Mouse (Mus musculus): ENCODE measurements at regions not wholly inside any gene's neighbourhood (a gene's known extent, or its start where the extent isn't known, plus 50 kb on each side); places are given as distances from the start of the nearest gene placed in this dataset.

DNA sequence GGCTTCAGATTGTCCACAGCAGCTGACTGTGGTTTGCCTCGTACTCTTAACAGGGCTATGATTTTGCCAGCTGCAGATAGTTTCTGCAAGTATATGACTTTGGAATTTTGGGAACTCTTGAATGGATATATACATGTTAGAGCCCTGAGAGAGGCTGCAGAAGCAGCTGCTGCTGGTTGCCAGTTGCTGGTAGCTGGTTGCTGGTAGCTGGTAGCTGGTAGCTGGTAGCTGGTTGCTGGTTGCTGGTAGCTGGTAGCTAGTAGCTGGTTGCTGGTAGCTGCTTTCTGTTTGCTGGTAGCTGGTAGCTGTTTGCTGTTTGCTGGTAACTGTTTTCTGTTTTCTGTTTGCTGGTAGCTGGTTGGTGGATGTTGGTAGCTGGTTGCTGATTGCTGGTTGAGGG lies 339.1 kb downstream of the Gadd45g start:
- WGBS: 33% methylated on average over 1 of the region's 1 CpGs
- no peaks in the 10 kb centered on the region for H3K27me3 ChIP-seq (ENCODE audit: control insufficient read depth, insufficient read depth, low read length)
- ATAC-seq (ENCODE audit: low FRiP score, low read depth): no peak
- no peaks in the 10 kb centered on the region for H3K4me1 ChIP-seq (ENCODE audit: control insufficient read depth, insufficient read depth, low read length)
- no peak for TF ChIP-seq POLR2A (IDR thresholded peaks at IDR 0.05; ENCODE audit: borderline replicate concordance, extremely low read depth, insufficient read depth, insufficient read length)
- H3K27ac ChIP-seq (replicated peaks; ENCODE audit: low read depth, low read length): no peak overlapping the region
- DNase-seq (ENCODE audit: low spot score): no peak
- no peak overlapping the region for H3K9ac ChIP-seq (ENCODE audit: low read depth, low read length, severe bottlenecking)
- H3K4me3 ChIP-seq (replicated peaks; ENCODE audit: low read length): no peak overlapping the region
- no peak overlapping the region for H3K4me2 ChIP-seq (replicated peaks; ENCODE audit: low read depth, low read length, severe bottlenecking)
- no peaks in the 10 kb centered on the region for H3K36me3 ChIP-seq (ENCODE audit: control insufficient read depth, insufficient read depth, low read length)
- H3K9me3 ChIP-seq (ENCODE audit: control insufficient read depth, low read length): no peaks in the 10 kb centered on the region

DNA sequence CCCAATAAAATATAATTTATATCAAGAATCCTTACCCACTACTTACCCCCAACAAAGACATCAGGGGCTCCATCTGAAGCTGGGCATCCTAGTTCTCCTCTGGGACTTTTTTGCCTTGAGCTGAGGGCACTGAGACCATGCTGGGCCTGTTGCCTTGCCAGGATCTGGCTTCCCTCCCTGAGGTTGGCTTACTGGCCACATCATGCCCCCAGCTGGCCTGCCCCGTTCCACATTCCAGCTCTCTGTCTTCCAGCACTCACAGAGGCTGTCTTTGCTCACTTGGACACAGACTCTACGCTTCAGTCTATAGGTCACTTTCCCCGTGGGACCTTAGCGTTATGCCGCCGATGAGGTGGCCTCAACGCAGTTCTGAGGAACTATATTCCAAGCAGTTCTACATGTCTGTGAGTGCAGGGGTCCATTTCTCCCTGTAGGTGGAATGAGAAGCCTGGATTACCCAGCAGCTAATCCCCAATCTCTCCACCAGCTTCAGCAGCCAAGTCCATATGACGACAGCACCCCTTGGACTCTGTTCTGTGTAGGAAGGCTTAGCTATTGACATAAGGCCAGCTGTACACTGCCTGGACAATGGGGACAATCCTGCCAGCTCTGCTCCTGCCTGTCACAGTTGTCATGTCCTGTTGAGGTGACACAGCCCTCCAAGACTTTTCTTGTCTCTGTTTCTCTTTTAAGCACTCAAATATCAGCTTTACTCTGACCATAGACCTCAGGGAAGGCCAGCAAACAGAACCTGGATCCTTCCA lies 341.5 kb downstream of the Gadd45g start:
- no peaks in the 10 kb centered on the region for H3K27me3 ChIP-seq (ENCODE audit: control insufficient read depth, insufficient read depth, low read length)
- H3K9ac ChIP-seq (ENCODE audit: low read depth, low read length, severe bottlenecking): no peak overlapping the region
- H3K4me1 ChIP-seq (ENCODE audit: control insufficient read depth, insufficient read depth, low read length): no peaks in the 10 kb centered on the region
- no peak for TF ChIP-seq POLR2A (IDR thresholded peaks at IDR 0.05; ENCODE audit: borderline replicate concordance, extremely low read depth, insufficient read depth, insufficient read length)
- no peaks in the 10 kb centered on the region for H3K9me3 ChIP-seq (ENCODE audit: control insufficient read depth, low read length)
- no peak overlapping the region for H3K27ac ChIP-seq (replicated peaks; ENCODE audit: low read depth, low read length)
- DNase-seq (ENCODE audit: low spot score): no peak
- no peak overlapping the region for H3K4me2 ChIP-seq (replicated peaks; ENCODE audit: low read depth, low read length, severe bottlenecking)
- H3K36me3 ChIP-seq (ENCODE audit: control insufficient read depth, insufficient read depth, low read length): no peaks in the 10 kb centered on the region
- no peak for ATAC-seq (ENCODE audit: low FRiP score, low read depth)
- WGBS: 80% methylated on average over 8 of the region's 8 CpGs
- H3K4me3 ChIP-seq (replicated peaks; ENCODE audit: low read length): no peak overlapping the region

DNA sequence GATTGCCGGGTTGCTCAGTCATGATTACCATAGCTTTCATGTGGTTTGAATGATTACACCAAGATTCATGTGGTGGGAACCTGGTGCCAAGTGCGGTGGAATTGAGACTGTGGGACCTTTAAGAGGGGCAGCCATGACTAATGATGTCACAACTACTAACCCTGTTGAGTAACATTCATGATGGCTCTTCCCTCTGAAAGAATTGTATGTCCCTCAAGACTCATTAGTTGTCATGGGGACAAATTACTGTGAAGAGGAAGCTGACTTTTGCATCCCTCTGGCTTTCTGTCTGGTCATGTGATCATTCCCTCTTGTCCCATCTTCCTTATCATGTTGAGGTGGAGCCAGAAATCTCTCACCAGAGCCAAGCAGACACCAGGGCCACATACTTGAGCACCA lies 342.1 kb downstream of the Gadd45g start:
- DNase-seq (ENCODE audit: low spot score): no peak

DNA sequence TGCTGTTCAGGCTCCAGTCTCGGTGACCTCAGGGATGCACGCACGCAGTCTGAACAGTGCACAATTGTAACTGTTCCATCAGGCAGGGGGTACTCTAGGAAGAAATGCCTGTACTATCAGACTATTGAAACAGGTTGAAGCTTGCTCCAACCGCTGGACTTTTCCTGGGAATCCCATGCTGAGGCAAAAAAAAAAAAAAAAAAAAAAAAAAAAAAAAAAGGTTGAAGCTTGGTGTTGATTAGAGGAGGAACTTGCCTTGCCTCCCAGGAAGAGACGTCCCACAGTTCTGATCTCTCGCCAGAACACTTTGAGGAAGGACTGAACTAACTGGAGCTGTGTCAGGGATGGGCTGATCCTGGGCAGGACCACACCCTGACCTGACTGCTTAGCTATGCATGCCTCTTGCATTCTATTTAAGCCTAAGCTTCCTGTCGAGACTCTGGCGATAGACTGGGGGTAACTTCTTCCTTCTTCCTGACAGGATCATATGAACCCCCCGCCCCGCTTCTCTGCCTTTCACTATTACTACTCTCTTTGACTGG lies 341.6 kb downstream of the Diras2 start:
- H3K4me1 ChIP-seq (ENCODE audit: control insufficient read depth, insufficient read depth, low read length): no peaks in the 10 kb centered on the region
- H3K9me3 ChIP-seq (ENCODE audit: control insufficient read depth, low read length): no peaks in the 10 kb centered on the region
- H3K27ac ChIP-seq (replicated peaks; ENCODE audit: low read depth, low read length): no peak overlapping the region
- no peak for TF ChIP-seq POLR2A (IDR thresholded peaks at IDR 0.05; ENCODE audit: borderline replicate concordance, extremely low read depth, insufficient read depth, insufficient read length)
- WGBS: 71% methylated on average over 10 of the region's 10 CpGs
- ATAC-seq (ENCODE audit: low FRiP score, low read depth) (no peak), DNase-seq (ENCODE audit: low spot score) (no peak)
- H3K4me2 ChIP-seq (replicated peaks; ENCODE audit: low read depth, low read length, severe bottlenecking): no peak overlapping the region
- H3K36me3 ChIP-seq (ENCODE audit: control insufficient read depth, insufficient read depth, low read length): no peaks in the 10 kb centered on the region
- H3K4me3 ChIP-seq (replicated peaks; ENCODE audit: low read length): no peak overlapping the region
- no peaks in the 10 kb centered on the region for H3K27me3 ChIP-seq (ENCODE audit: control insufficient read depth, insufficient read depth, low read length)
- H3K9ac ChIP-seq (ENCODE audit: low read depth, low read length, severe bottlenecking): no peak overlapping the region

More for the DNA sequence above, 342.1 kb downstream of the Gadd45g start:
- 74% methylated on average over 2 of the region's 2 CpGs for WGBS
- no peak overlapping the region for H3K9ac ChIP-seq (ENCODE audit: low read depth, low read length, severe bottlenecking)
- TF ChIP-seq POLR2A (IDR thresholded peaks at IDR 0.05; ENCODE audit: borderline replicate concordance, extremely low read depth, insufficient read depth, insufficient read length): no peak
- H3K4me1 ChIP-seq (ENCODE audit: control insufficient read depth, insufficient read depth, low read length): no peaks in the 10 kb centered on the region
- no peak overlapping the region for H3K27ac ChIP-seq (replicated peaks; ENCODE audit: low read depth, low read length)
- H3K9me3 ChIP-seq (ENCODE audit: control insufficient read depth, low read length): no peaks in the 10 kb centered on the region
- H3K4me2 ChIP-seq (replicated peaks; ENCODE audit: low read depth, low read length, severe bottlenecking): no peak overlapping the region
- no peak for ATAC-seq (ENCODE audit: low FRiP score, low read depth)
- no peak overlapping the region for H3K4me3 ChIP-seq (replicated peaks; ENCODE audit: low read length)
- H3K36me3 ChIP-seq (ENCODE audit: control insufficient read depth, insufficient read depth, low read length): no peaks in the 10 kb centered on the region
- no peaks in the 10 kb centered on the region for H3K27me3 ChIP-seq (ENCODE audit: control insufficient read depth, insufficient read depth, low read length)

DNA sequence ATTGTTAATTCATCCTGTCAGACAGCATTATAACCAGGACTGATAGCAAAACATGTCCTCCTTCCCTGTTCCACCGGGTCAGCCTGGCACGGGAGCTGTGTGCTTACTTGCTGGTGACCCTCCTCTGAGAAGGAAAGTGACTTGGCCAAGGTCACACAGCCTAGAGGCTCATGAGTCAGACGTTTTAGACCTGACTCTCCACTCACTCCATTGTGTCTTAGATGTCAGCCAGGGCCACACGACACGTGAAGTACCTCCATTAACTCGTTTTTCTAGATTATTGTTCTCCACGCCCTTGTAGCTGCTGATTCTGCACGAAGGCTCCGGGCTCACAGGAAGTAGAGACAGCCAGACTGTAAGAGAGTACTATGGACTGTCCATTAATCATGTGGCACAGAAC lies 340.8 kb downstream of the Diras2 start:
- H3K4me2 ChIP-seq (replicated peaks; ENCODE audit: low read depth, low read length, severe bottlenecking): no peak overlapping the region
- H3K36me3 ChIP-seq (ENCODE audit: control insufficient read depth, insufficient read depth, low read length): no peaks in the 10 kb centered on the region
- 62% methylated on average over 9 of the region's 9 CpGs for WGBS
- TF ChIP-seq POLR2A (IDR thresholded peaks at IDR 0.05; ENCODE audit: borderline replicate concordance, extremely low read depth, insufficient read depth, insufficient read length): no peak
- no peaks in the 10 kb centered on the region for H3K27me3 ChIP-seq (ENCODE audit: control insufficient read depth, insufficient read depth, low read length)
- no peak for ATAC-seq (ENCODE audit: low FRiP score, low read depth)
- H3K9ac ChIP-seq (ENCODE audit: low read depth, low read length, severe bottlenecking): no peak overlapping the region
- H3K27ac ChIP-seq (replicated peaks; ENCODE audit: low read depth, low read length): no peak overlapping the region
- H3K9me3 ChIP-seq (ENCODE audit: control insufficient read depth, low read length): no peaks in the 10 kb centered on the region
- H3K4me1 ChIP-seq (ENCODE audit: control insufficient read depth, insufficient read depth, low read length): no peaks in the 10 kb centered on the region
- no peak overlapping the region for H3K4me3 ChIP-seq (replicated peaks; ENCODE audit: low read length)
- no peak for DNase-seq (ENCODE audit: low spot score)

All from limb, embryonic 14.5 days (tissue).